Mouse (Mus musculus) heart, embryonic 10.5 days (tissue): ENCODE results near the gene Gm20388. TPM values are rescaled to one million over a fixed set of nuclear protein-coding genes. Genes with fewer than 3 reads are reported as not detected.

ENCODE experiments used
- DNase-seq: peaks from one replicate; pipeline ENCODE4 v3.0.0-alpha.2; 2017; ENCODE audit warnings: low spot score
- H3K27ac ChIP-seq: fragments of 300-500 bp; sonication (generic); 2 replicates; pipeline ENCODE4 v1.5.1; 2016; ENCODE audit warnings: mild to moderate bottlenecking
- H3K27me3 ChIP-seq: fragments of 300-500 bp; sonication (generic); 2 replicates; pipeline ENCODE4 v1.6.1; 2016; ENCODE audit warnings: mild to moderate bottlenecking; ENCODE audit not compliant: poor library complexity, insufficient read depth, severe bottlenecking
- H3K36me3 ChIP-seq: fragments of 300-500 bp; sonication (generic); 2 replicates; pipeline ENCODE4 v1.6.1; 2016; ENCODE audit warnings: mild to moderate bottlenecking, moderate library complexity
- H3K4me1 ChIP-seq: fragments of 300-500 bp; sonication (generic); 2 replicates; pipeline ENCODE4 v1.6.1; 2016; ENCODE audit warnings: mild to moderate bottlenecking
- H3K4me3 ChIP-seq: fragments of 300-500 bp; sonication (generic); 2 replicates; pipeline ENCODE4 v1.5.1; 2016; ENCODE audit warnings: mild to moderate bottlenecking, moderate library complexity
- H3K9me3 ChIP-seq: fragments of 300-500 bp; sonication (generic); 2 replicates; pipeline ENCODE4 v1.6.1; 2016; ENCODE audit warnings: mild to moderate bottlenecking, moderate library complexity
- WGBS: fragments of 180-500 bp; shearing (Covaris S2); methylation state at CpG from one replicate; pipeline ENCODE4 v1.1.7; 2016; 5-methylcytosine and 5-hydroxymethylcytosine counted together
- polyA plus RNA-seq: library from polyadenylated mRNA; unstranded; fragments of >200 nt; fragmentation: Nextera tagmentation; extraction: Ambion mirVana; gene quantifications from 2 replicates; pipeline ENCODE4 v1.2.1, GENCODE M21; 2016

The Gm20388 gene
- polyA plus RNA-seq, 1 experiment from 2014 or later = 4.5 TPM

- Histone ChIP-seq H3K36me3 (peaks cover 9% of the 10 kb centered on the region; the same call in 1 of the 2 replicates), H3K9me3 (no peaks in the 10 kb centered on the region), H3K4me1 (peaks cover 47% of the 10 kb centered on the region), H3K27me3 (peaks cover 27% of the 10 kb centered on the region), H3K27ac (no peak overlapping the region; the same call in 1 of the 2 replicates), H3K4me3 (no peak overlapping the region)
- WGBS = 66% methylated on average over 16 of the region's 16 CpGs
- DNase-seq = no peak
Measured at GRCm38 (mm10) chr8:120161658-120162403, 251.2 kb downstream of the Gm20388 start.

GRCm38 (mm10) chr8:120162404-120162752, 251.7 kb downstream of the Gm20388 start:
- no peaks in the 10 kb centered on the region for H3K9me3 ChIP-seq

GRCm38 (mm10) chr8:120163376-120163775, 252.7 kb downstream of the Gm20388 start:
- H3K36me3 ChIP-seq = peaks cover 9% of the 10 kb centered on the region; the same call in 1 of the 2 replicates
- H3K4me3 ChIP-seq = no peak overlapping the region
- no peak for DNase-seq
- H3K9me3 ChIP-seq = no peaks in the 10 kb centered on the region
- WGBS = 50% methylated on average over 8 of the region's 8 CpGs
- H3K4me1 ChIP-seq = peaks cover 55% of the 10 kb centered on the region
- 0 out of 2 replicates have a peak overlapping the region, but pooled peaks have one; percentile 3 for H3K27ac ChIP-seq
- peaks cover 43% of the 10 kb centered on the region for H3K27me3 ChIP-seq

More at GRCm38 (mm10) chr8:120162404-120162752, 251.7 kb downstream of the Gm20388 start:
- Histone ChIP-seq H3K4me1 (peaks cover 47% of the 10 kb centered on the region), H3K36me3 (peaks cover 9% of the 10 kb centered on the region; the same call in 1 of the 2 replicates), H3K4me3 (no peak overlapping the region), H3K27ac (no peak overlapping the region), H3K27me3 (peaks cover 33% of the 10 kb centered on the region)
- WGBS = 85% methylated on average over 5 of the region's 5 CpGs
- DNase-seq = no peak

- WGBS = 81% methylated on average over 5 of the region's 5 CpGs
- H3K27ac ChIP-seq = no peak overlapping the region
- H3K4me1 ChIP-seq = peaks cover 62% of the 10 kb centered on the region
- no peaks in the 10 kb centered on the region for H3K9me3 ChIP-seq
- no peak overlapping the region for H3K4me3 ChIP-seq
- peaks cover 9% of the 10 kb centered on the region; the same call in 1 of the 2 replicates for H3K36me3 ChIP-seq
- peaks cover 49% of the 10 kb centered on the region for H3K27me3 ChIP-seq
- no peak for DNase-seq
Measured at GRCm38 (mm10) chr8:120164026-120164425, 253.4 kb downstream of the Gm20388 start.

GRCm38 (mm10) chr8:120167136-120167535, 256.5 kb downstream of the Gm20388 start:
- Histone ChIP-seq H3K27me3 (peaks cover 48% of the 10 kb centered on the region), H3K36me3 (no peaks in the 10 kb centered on the region), H3K4me3 (no peak overlapping the region), H3K4me1 (peaks cover 49% of the 10 kb centered on the region), H3K27ac (no peak overlapping the region), H3K9me3 (no peaks in the 10 kb centered on the region)
- WGBS = 82% methylated on average over 8 of the region's 8 CpGs
- no peak for DNase-seq

- H3K4me3 ChIP-seq = no peak overlapping the region
- WGBS = 39% methylated on average over 5 of the region's 5 CpGs
- no peak for DNase-seq
- H3K9me3 ChIP-seq = no peaks in the 10 kb centered on the region
- no peaks in the 10 kb centered on the region for H3K36me3 ChIP-seq
- peaks cover 43% of the 10 kb centered on the region for H3K4me1 ChIP-seq
- no peak overlapping the region for H3K27ac ChIP-seq
- peaks cover 54% of the 10 kb centered on the region for H3K27me3 ChIP-seq
Measured at GRCm38 (mm10) chr8:120167821-120168220, 257.2 kb downstream of the Gm20388 start.

GRCm38 (mm10) chr8:120169119-120169518, 258.5 kb downstream of the Gm20388 start:
- H3K27me3 ChIP-seq = peaks cover 67% of the 10 kb centered on the region

GRCm38 (mm10) chr8:120173195-120173594, 262.6 kb downstream of the Gm20388 start:
- DNase-seq = no peak
- Histone ChIP-seq H3K4me3 (no peak overlapping the region), H3K36me3 (no peaks in the 10 kb centered on the region), H3K27ac (no peak overlapping the region), H3K4me1 (peaks cover 41% of the 10 kb centered on the region), H3K9me3 (no peaks in the 10 kb centered on the region), H3K27me3 (peaks cover 70% of the 10 kb centered on the region)
- 68% methylated on average over 1 of the region's 1 CpGs for WGBS

More at GRCm38 (mm10) chr8:120169119-120169518, 258.5 kb downstream of the Gm20388 start:
- 45% methylated on average over 8 of the region's 8 CpGs for WGBS
- peaks cover 30% of the 10 kb centered on the region for H3K4me1 ChIP-seq
- H3K4me3 ChIP-seq = no peak overlapping the region
- 0 out of 2 replicates have a peak overlapping the region, but pooled peaks have one; percentile 32 for H3K27ac ChIP-seq
- no peaks in the 10 kb centered on the region for H3K36me3 ChIP-seq
- DNase-seq = no peak
- H3K9me3 ChIP-seq = no peaks in the 10 kb centered on the region

GRCm38 (mm10) chr8:120174606-120175005, 264.0 kb downstream of the Gm20388 start:
- Histone ChIP-seq H3K36me3 (no peaks in the 10 kb centered on the region), H3K4me3 (no peak overlapping the region), H3K9me3 (no peaks in the 10 kb centered on the region), H3K27ac (no peak overlapping the region), H3K27me3 (peaks cover 58% of the 10 kb centered on the region), H3K4me1 (peaks cover 34% of the 10 kb centered on the region)
- DNase-seq = no peak
- WGBS = 42% methylated on average over 18 of the region's 18 CpGs

GRCm38 (mm10) chr8:120176605-120177004, 266.0 kb downstream of the Gm20388 start:
- H3K36me3 ChIP-seq = no peaks in the 10 kb centered on the region
- peaks cover 59% of the 10 kb centered on the region for H3K27me3 ChIP-seq
- H3K27ac ChIP-seq = peak overlapping the region; percentile 60
- WGBS = 18% methylated on average over 4 of the region's 4 CpGs
- no peak for DNase-seq
- peaks cover 39% of the 10 kb centered on the region for H3K4me1 ChIP-seq
- no peaks in the 10 kb centered on the region for H3K9me3 ChIP-seq
- peak overlapping the region; percentile 45; the same call in 1 of the 2 replicates for H3K4me3 ChIP-seq

GRCm38 (mm10) chr8:120177318-120178123, 266.9 kb downstream of the Gm20388 start, which contains the start of gene Fam92b:
Fam92b (minus strand) TSS chr8:120177466.
- peaks cover 50% of the 10 kb centered on the region for H3K27me3 ChIP-seq
- H3K4me1 ChIP-seq = peaks cover 42% of the 10 kb centered on the region
- no peaks in the 10 kb centered on the region for H3K9me3 ChIP-seq
- H3K27ac ChIP-seq = peak within 1 kb of the TSS; percentile 60
- H3K4me3 ChIP-seq = peak within 1 kb of the TSS; percentile 45
- DNase-seq = peak; percentile 94
- H3K36me3 ChIP-seq = no peaks in the 10 kb centered on the region
- WGBS = under 1% methylated on average over 17 of the region's 26 CpGs

GRCm38 (mm10) chr8:120178124-120178514, 267.5 kb downstream of the Gm20388 start:
- H3K27ac ChIP-seq = peak overlapping the region; percentile 60
- 7% methylated on average over 10 of the region's 10 CpGs for WGBS

GRCm38 (mm10) chr8:120179027-120179431, 268.4 kb downstream of the Gm20388 start:
- peaks cover 37% of the 10 kb centered on the region for H3K27me3 ChIP-seq
- under 1% methylated on average over 10 of the region's 10 CpGs for WGBS
- H3K4me3 ChIP-seq = peak overlapping the region; percentile 32
- no peaks in the 10 kb centered on the region for H3K9me3 ChIP-seq
- peak overlapping the region; percentile 3; the same call in 1 of the 2 replicates for H3K27ac ChIP-seq
- peaks cover 48% of the 10 kb centered on the region for H3K4me1 ChIP-seq
- peak; percentile 94 for DNase-seq
- H3K36me3 ChIP-seq = no peaks in the 10 kb centered on the region

More at GRCm38 (mm10) chr8:120178124-120178514, 267.5 kb downstream of the Gm20388 start:
- peak overlapping the region; percentile 45 for H3K4me3 ChIP-seq
- H3K36me3 ChIP-seq = no peaks in the 10 kb centered on the region
- peaks cover 43% of the 10 kb centered on the region for H3K4me1 ChIP-seq
- H3K9me3 ChIP-seq = no peaks in the 10 kb centered on the region
- H3K27me3 ChIP-seq = peaks cover 46% of the 10 kb centered on the region
- DNase-seq = no peak
